Mouse (Mus musculus) small intestine, adult 2 months (tissue): ENCODE measurements around the gene Cyp4x1. TPM values are rescaled to one million over a fixed set of nuclear protein-coding genes. Genes with fewer than 3 reads are reported as not detected.
"Not testable (repeated sequence)": the region's sequence is repeated elsewhere in the genome, so short reads cannot be mapped to it uniquely, and the experiment has no call there.

ENCODE experiments used
- H3K27ac ChIP-seq: fragments of 200-500 bp; 2 replicates; pipeline ENCODE4 v1.5.1; 2012; ENCODE audit warnings: low read depth, low read length, control low read depth, inconsistent platforms; ENCODE audit not compliant: insufficient read depth
- H3K27me3 ChIP-seq: fragments of 200-500 bp; 2 replicates; pipeline ENCODE4 v1.6.1; 2012; ENCODE audit warnings: mild to moderate bottlenecking, moderate library complexity, low read length, inconsistent platforms; ENCODE audit not compliant: control insufficient read depth, insufficient read depth
- H3K36me3 ChIP-seq: fragments of 200-500 bp; 2 replicates; pipeline ENCODE4 v1.6.1; 2012; ENCODE audit warnings: mild to moderate bottlenecking, low read length, control low read depth, inconsistent platforms; ENCODE audit not compliant: control insufficient read depth, insufficient read depth
- H3K4me1 ChIP-seq: fragments of 200-500 bp; 2 replicates; pipeline ENCODE4 v1.6.1; 2012; ENCODE audit warnings: low read length, inconsistent platforms, mixed read lengths; ENCODE audit not compliant: control insufficient read depth, insufficient read depth, insufficient read length
- H3K4me3 ChIP-seq: fragments of 200-500 bp; 2 replicates; pipeline ENCODE4 v1.5.1; 2012; ENCODE audit warnings: low read depth, mild to moderate bottlenecking, control low read depth, inconsistent platforms, low read length, moderate library complexity
- CTCF ChIP-seq: fragments of 200-500 bp; IDR thresholded peaks from 2 replicates; pipeline ENCODE4 v1.5.1; 2012; ENCODE audit warnings: low read depth, mild to moderate bottlenecking, control low read depth, inconsistent platforms, low read length, moderate library complexity, mixed read lengths; ENCODE audit not compliant: insufficient replicate concordance, insufficient read length; ENCODE audit errors: extremely low read depth
- POLR2A ChIP-seq: fragments of 200-500 bp; IDR thresholded peaks from 2 replicates; pipeline ENCODE4 v1.6.1; 2012; ENCODE audit warnings: low read depth, mild to moderate bottlenecking, control low read depth, inconsistent platforms, low read length, moderate library complexity
- WGBS: fragments of 180-500 bp; shearing (Covaris S2); methylation state at CpG from one replicate; pipeline ENCODE4 v1.1.7; 2018; 5-methylcytosine and 5-hydroxymethylcytosine counted together
- polyA plus RNA-seq: library from polyadenylated mRNA; depleted of rRNA; stranded (reverse); fragments of >200 nt; gene quantifications from 2 replicates; pipeline ENCODE4 v1.2.3, GENCODE M21; 2012; rRNA removed

Gene Cyp4x1
- polyA plus RNA-seq = not detected in 2 replicates

- Histone ChIP-seq H3K4me3 (no peak within 1 kb of the TSS), H3K27ac (no peak within 1 kb of the TSS)
Measured at GRCm38 (mm10) chr4:115133621-115134295, at the start of gene Cyp4x1. Gene Cyp4x1, minus strand, starts transcription at chr4:115134281.

GRCm38 (mm10) chr4:115176201-115176600 is 42.1 kb upstream of the Cyp4x1 start:
- not testable (repeated sequence) for H3K27me3 ChIP-seq, H3K36me3 ChIP-seq, H3K4me1 ChIP-seq, H3K4me3 ChIP-seq, H3K27ac ChIP-seq

More at GRCm38 (mm10) chr4:115133621-115134295, at the start of gene Cyp4x1:
- Histone ChIP-seq H3K4me1 (no peaks in the 10 kb centered on the region), H3K27me3 (peaks cover 2% of the 10 kb centered on the region; the same call in 1 of the 2 replicates), H3K36me3 (no peaks in the 10 kb centered on the region)
- 3% methylated on average over 29 of the region's 29 CpGs for WGBS
- TF ChIP-seq CTCF (no peak), POLR2A (no peak)

DNA sequence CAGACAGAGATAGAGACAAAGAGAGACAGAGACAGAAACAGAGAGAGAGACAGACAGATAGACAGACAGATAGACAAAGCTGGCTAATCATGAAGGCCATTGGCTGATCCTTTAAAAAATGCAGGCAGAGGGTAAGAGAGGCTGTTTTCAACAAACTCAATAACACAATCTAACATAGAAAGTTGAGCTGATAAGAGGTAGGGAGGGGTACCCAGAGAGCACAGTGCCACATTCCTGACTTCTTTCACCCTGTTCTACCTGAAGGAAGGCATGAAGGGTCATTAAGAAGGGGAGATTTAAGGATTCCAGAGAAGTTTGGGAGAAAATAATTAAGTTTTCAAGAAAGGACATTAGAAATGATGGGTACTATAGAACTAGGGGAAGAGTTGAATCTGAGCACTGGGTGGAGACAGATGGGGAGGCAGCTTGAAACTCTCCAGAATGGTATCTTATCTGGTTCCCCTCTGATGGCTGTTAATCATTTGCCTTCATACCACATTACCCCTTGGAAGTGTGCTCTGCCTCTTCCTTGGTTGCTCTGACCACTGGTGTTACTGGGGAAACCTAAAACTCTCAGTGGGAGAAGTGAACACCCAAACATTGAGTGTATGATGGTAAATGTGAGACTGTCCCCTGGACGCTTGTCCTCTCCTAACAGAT is 40.7 kb upstream of the Cyp4x1 start:
- H3K36me3 ChIP-seq = no peaks in the 10 kb centered on the region
- no peaks in the 10 kb centered on the region for H3K4me1 ChIP-seq
- no peak overlapping the region for H3K4me3 ChIP-seq
- no peaks in the 10 kb centered on the region for H3K27me3 ChIP-seq
- WGBS = 31% methylated on average over 1 of the region's 1 CpGs
- H3K27ac ChIP-seq = no peak overlapping the region
- TF ChIP-seq POLR2A = no peak
- no peak for TF ChIP-seq CTCF

DNA sequence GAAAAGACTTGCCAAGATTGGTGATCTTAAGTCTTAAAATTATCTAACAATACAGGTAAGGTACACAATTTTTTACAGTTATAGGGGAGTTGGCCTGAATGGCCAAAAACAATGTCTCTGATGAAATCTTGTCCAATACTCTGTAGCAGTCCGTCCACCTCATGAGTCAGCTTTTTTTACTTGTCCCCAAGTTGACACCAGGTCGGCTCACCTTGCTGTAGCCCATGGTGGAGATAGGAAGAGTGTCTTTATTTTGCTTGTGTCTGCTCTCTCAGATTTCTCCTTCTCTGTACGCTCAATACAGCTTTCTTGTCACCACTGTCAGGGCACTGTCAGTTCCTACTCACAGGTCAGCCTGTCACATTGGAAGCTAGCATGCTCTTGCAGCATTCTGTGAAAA is 24.9 kb upstream of the Cyp4x1 start:
- WGBS = 69% methylated on average over 3 of the region's 3 CpGs

GRCm38 (mm10) chr4:115154723-115155122 is 20.6 kb upstream of the Cyp4x1 start:
- TF ChIP-seq POLR2A = no peak
- TF ChIP-seq CTCF = no peak
- Histone ChIP-seq H3K27ac (no peak overlapping the region), H3K36me3 (no peaks in the 10 kb centered on the region), H3K27me3 (no peaks in the 10 kb centered on the region), H3K4me3 (no peak overlapping the region), H3K4me1 (no peaks in the 10 kb centered on the region)
- WGBS = 93% methylated on average over 2 of the region's 2 CpGs

More for the DNA sequence above, 24.9 kb upstream of the Cyp4x1 start:
- not testable (repeated sequence) for H3K36me3 ChIP-seq, H3K27ac ChIP-seq, H3K4me1 ChIP-seq, H3K27me3 ChIP-seq, H3K4me3 ChIP-seq

- no peak for TF ChIP-seq POLR2A
- WGBS = 30% methylated on average over 7 of the region's 7 CpGs
Measured at GRCm38 (mm10) chr4:115134296-115134630, 182 bp upstream of the Cyp4x1 start.

DNA sequence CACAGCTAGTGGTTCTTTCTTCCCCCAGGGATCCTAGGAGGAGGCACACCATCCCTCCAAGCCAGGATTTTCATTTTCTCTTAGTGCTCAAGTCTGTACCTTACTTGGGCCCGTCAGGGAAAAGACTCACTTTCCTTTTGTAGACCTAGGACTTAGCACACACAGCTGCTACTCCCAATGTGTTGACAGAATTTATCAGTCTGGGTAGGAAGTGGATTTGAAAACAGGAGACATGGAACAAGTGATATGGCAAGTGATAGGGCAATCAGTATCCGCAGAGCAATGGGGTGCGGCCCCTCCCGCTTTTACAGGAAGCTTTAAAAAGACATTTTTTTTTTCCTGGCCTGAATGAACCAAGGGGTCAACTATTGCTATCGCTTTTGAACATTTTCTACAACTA is 996 bp downstream of the Cyp4x1 start:
- peaks cover 2% of the 10 kb centered on the region; the same call in 1 of the 2 replicates for H3K27me3 ChIP-seq
- no peak for TF ChIP-seq POLR2A
- TF ChIP-seq CTCF = no peak

More at GRCm38 (mm10) chr4:115134296-115134630, 182 bp upstream of the Cyp4x1 start:
- Histone ChIP-seq H3K4me1 (no peaks in the 10 kb centered on the region), H3K4me3 (no peak overlapping the region), H3K36me3 (no peaks in the 10 kb centered on the region), H3K27ac (no peak overlapping the region), H3K27me3 (peaks cover 2% of the 10 kb centered on the region; the same call in 1 of the 2 replicates)

More for the DNA sequence above, 996 bp downstream of the Cyp4x1 start:
- H3K36me3 ChIP-seq = no peaks in the 10 kb centered on the region
- H3K27ac ChIP-seq = no peak overlapping the region
- H3K4me1 ChIP-seq = no peaks in the 10 kb centered on the region
- H3K4me3 ChIP-seq = no peak overlapping the region
- 8% methylated on average over 5 of the region's 5 CpGs for WGBS
